Mouse (Mus musculus) midbrain, embryonic 12.5 days (tissue): ENCODE data around the gene Ap3b1. TPM values are rescaled to one million over a fixed set of nuclear protein-coding genes. Genes with fewer than 3 reads are reported as not detected.
"Not testable (repeated sequence)": the region's sequence is repeated elsewhere in the genome, so short reads cannot be mapped to it uniquely, and the experiment has no call there.

Source experiments
- ATAC-seq: fragments of 200-750 bp; cut with Nextera tagmentation; 2 replicates; pipeline ENCODE4 v1.8.0; 2017; ENCODE audit warnings: low read depth, moderate TSS enrichment, moderate library complexity; ENCODE audit not compliant: low FRiP score
- H3K27ac ChIP-seq: fragments of 300-500 bp; sonication (generic); replicated peaks from 2 replicates; pipeline ENCODE4 v1.5.1; 2016; ENCODE audit warnings: mild to moderate bottlenecking
- H3K27me3 ChIP-seq: fragments of 300-500 bp; sonication (generic); 2 replicates; pipeline ENCODE4 v1.6.1; 2016; ENCODE audit warnings: mild to moderate bottlenecking
- H3K36me3 ChIP-seq: fragments of 300-500 bp; sonication (generic); 2 replicates; pipeline ENCODE4 v1.6.1; 2016
- H3K4me1 ChIP-seq: fragments of 300-500 bp; sonication (generic); 2 replicates; pipeline ENCODE4 v1.6.1; 2016
- H3K4me2 ChIP-seq: fragments of 300-500 bp; sonication (generic); replicated peaks from 2 replicates; pipeline ENCODE4 v1.6.1; 2016; ENCODE audit warnings: mild to moderate bottlenecking, moderate library complexity
- H3K4me3 ChIP-seq: fragments of 300-500 bp; sonication (generic); 2 replicates; pipeline ENCODE4 v1.5.1; 2016; ENCODE audit warnings: mild to moderate bottlenecking
- H3K9ac ChIP-seq: fragments of 300-500 bp; sonication (generic); replicated peaks from 2 replicates; pipeline ENCODE4 v1.6.1; 2016; ENCODE audit warnings: mild to moderate bottlenecking, moderate library complexity
- H3K9me3 ChIP-seq: fragments of 300-500 bp; sonication (generic); 2 replicates; pipeline ENCODE4 v1.6.1; 2016; ENCODE audit warnings: mild to moderate bottlenecking
- WGBS: fragments of 180-500 bp; shearing (Covaris S2); methylation state at CpG from one replicate; pipeline ENCODE4 v1.1.7; 2016; 5-methylcytosine and 5-hydroxymethylcytosine counted together
- polyA plus RNA-seq: library from polyadenylated mRNA; unstranded; fragments of >200 nt; fragmentation: Nextera tagmentation; extraction: Ambion mirVana; gene quantifications from 2 replicates; pipeline ENCODE4 v1.2.1, GENCODE M21; 2016

The Ap3b1 gene
- 36.0 and 39.8 TPM in 2 replicates for polyA plus RNA-seq

- WGBS = under 1% methylated on average over 79 of the region's 79 CpGs
- Histone ChIP-seq H3K27me3 (no peaks in the 10 kb centered on the region), H3K4me3 (peak within 1 kb of the TSS; percentile 85), H3K9ac (peak within 1 kb of the TSS; percentile 92), H3K9me3 (no peaks in the 10 kb centered on the region), H3K27ac (peak within 1 kb of the TSS; percentile 79), H3K4me2 (peak within 1 kb of the TSS; percentile 84), H3K4me1 (peaks cover 17% of the 10 kb centered on the region), H3K36me3 (no peaks in the 10 kb centered on the region)
- ATAC-seq = peak; percentile 95
These were observed at the start of gene Ap3b1 for GRCm38 (mm10) chr13:94358401-94359265. Ap3b1 (plus strand) TSS chr13:94358960.

DNA sequence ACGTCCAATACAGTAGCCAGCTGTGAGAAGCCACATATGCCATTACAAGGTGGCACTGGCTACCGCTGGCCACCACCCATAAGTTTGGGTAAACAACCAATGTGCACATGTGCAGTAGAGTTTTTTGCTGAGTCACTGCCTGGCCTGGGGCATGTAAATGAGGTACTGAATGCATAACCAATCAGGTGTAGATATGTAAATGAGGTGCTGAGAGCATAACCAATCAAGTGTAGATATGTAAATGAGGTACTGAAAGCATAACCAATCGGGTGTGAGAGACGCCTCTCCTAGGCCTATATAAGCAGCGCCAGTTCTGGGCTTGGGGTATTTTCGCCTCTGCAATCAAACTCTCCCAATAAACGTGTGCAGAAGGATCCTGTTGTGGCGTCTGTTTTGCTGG is 45.9 kb upstream of the Ap3b1 start:
- H3K4me3 ChIP-seq, H3K27ac ChIP-seq, H3K9me3 ChIP-seq, H3K36me3 ChIP-seq, H3K27me3 ChIP-seq, H3K4me2 ChIP-seq, H3K9ac ChIP-seq, ATAC-seq: not testable (repeated sequence)
- peaks cover 14% of the 10 kb centered on the region; the same call in 1 of the 2 replicates for H3K4me1 ChIP-seq
- WGBS = 94% methylated on average over 8 of the region's 8 CpGs

- H3K27ac ChIP-seq = 0 out of 2 replicates have a peak overlapping the region, but pooled peaks have one; percentile 3
- no peak overlapping the region for H3K4me2 ChIP-seq
- no peak overlapping the region for H3K9ac ChIP-seq
- H3K36me3 ChIP-seq = no peaks in the 10 kb centered on the region
- ATAC-seq = no peak
- no peaks in the 10 kb centered on the region for H3K9me3 ChIP-seq
- WGBS = 36% methylated on average over 10 of the region's 10 CpGs
- H3K4me1 ChIP-seq = peaks cover 21% of the 10 kb centered on the region; the same call in 1 of the 2 replicates
- H3K4me3 ChIP-seq = no peak overlapping the region
- H3K27me3 ChIP-seq = peaks cover 9% of the 10 kb centered on the region
These were observed 41.7 kb upstream of the Ap3b1 start for GRCm38 (mm10) chr13:94316975-94317511.

- Histone ChIP-seq H3K4me3 (no peak overlapping the region), H3K9me3 (no peaks in the 10 kb centered on the region), H3K27ac (no peak overlapping the region), H3K36me3 (no peaks in the 10 kb centered on the region), H3K27me3 (peaks cover 14% of the 10 kb centered on the region), H3K4me1 (peaks cover 21% of the 10 kb centered on the region; the same call in 1 of the 2 replicates), H3K4me2 (no peak overlapping the region), H3K9ac (no peak overlapping the region)
- no peak for ATAC-seq
- 59% methylated on average over 1 of the region's 1 CpGs for WGBS
These were observed 37.5 kb upstream of the Ap3b1 start for GRCm38 (mm10) chr13:94321094-94321792.

GRCm38 (mm10) chr13:94322475-94322874 is 36.3 kb upstream of the Ap3b1 start:
- H3K4me2 ChIP-seq = no peak overlapping the region
- WGBS = 93% methylated on average over 4 of the region's 4 CpGs
- no peaks in the 10 kb centered on the region for H3K36me3 ChIP-seq
- H3K27me3 ChIP-seq = peaks cover 14% of the 10 kb centered on the region
- H3K27ac ChIP-seq = no peak overlapping the region
- H3K9ac ChIP-seq = no peak overlapping the region
- H3K9me3 ChIP-seq = no peaks in the 10 kb centered on the region
- peaks cover 9% of the 10 kb centered on the region; the same call in 1 of the 2 replicates for H3K4me1 ChIP-seq
- no peak overlapping the region for H3K4me3 ChIP-seq
- no peak for ATAC-seq

DNA sequence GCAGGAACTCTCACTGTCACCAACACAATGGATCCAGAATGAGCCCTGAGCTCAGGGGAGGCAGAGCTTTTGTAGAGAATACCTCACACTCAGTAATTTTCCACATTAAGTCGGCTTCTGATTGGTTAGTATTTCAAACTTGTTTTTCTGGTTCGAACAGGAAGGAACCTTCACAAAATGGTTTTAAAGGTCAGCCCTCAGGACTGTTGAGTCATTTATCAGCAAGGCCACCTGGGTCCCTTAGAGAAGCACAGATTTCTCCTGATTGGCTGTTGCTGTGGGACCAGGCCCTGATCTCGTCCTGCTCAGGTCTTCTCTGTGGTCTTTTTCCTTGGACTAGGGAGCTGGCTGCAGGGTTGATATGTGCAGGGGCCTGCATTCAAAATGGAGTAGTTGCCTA is 30.7 kb upstream of the Ap3b1 start:
- no peak overlapping the region for H3K27ac ChIP-seq
- 73% methylated on average over 3 of the region's 3 CpGs for WGBS
- H3K27me3 ChIP-seq = no peaks in the 10 kb centered on the region
- no peak overlapping the region for H3K9ac ChIP-seq
- H3K9me3 ChIP-seq = no peaks in the 10 kb centered on the region
- H3K4me3 ChIP-seq = no peak overlapping the region
- no peaks in the 10 kb centered on the region for H3K4me1 ChIP-seq
- no peaks in the 10 kb centered on the region for H3K36me3 ChIP-seq
- no peak overlapping the region for H3K4me2 ChIP-seq
- no peak for ATAC-seq

- not testable (repeated sequence) for H3K27ac ChIP-seq, ATAC-seq, H3K4me2 ChIP-seq, H3K4me3 ChIP-seq, H3K4me1 ChIP-seq, H3K36me3 ChIP-seq, H3K27me3 ChIP-seq, H3K9ac ChIP-seq, H3K9me3 ChIP-seq
- WGBS = 95% methylated on average over 6 of the region's 6 CpGs
These were observed 29.8 kb upstream of the Ap3b1 start for GRCm38 (mm10) chr13:94329005-94329404.

DNA sequence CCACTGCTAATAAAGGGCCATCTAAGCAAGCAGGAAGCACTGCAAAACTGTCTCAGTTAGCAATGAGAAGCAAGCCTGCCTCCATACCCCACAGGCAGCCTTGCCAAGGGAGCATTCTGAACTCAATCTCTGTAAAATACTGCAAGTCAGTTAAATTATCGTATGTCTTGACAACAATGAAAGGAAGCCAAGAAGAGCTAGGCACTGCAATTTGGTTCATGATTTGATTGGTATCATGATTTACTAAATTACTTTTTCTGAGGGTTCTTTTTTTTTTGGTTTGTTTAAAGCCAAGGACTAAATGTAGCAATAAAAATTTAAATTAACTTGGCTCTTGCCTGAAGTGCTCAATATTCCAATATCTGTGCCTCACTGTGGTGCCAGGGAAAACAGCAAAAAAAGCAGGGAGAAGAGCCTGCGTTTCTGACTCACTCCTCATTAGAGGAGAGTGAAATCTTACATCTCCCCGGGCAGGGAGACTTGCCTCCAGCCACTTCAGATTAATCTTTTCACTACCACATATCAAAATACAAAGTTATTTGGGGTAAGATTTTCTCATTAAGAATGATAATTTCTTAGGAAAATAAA is 28.3 kb upstream of the Ap3b1 start:
- WGBS = 87% methylated on average over 3 of the region's 3 CpGs
- no peak overlapping the region; the same call in 1 of the 2 replicates for H3K27ac ChIP-seq

DNA sequence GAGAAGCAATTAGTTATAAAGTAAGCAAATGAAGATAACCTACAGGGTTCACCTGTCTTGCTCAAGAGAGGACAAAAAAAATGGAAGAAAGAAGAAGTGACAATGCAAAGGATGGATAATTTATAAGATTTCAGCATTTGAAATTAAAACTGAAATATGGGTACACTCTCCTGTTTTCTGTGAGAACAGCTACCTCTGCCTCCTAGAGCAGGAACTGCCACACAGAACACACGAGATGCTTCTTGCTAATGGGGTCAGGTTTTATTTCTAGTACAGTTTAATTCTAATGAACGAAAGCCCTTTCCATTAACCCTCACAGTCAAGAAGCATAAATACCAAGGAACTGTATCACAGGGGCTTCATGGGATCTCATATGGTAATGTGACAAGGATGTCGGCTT is 20.4 kb upstream of the Ap3b1 start:
- H3K36me3 ChIP-seq = no peaks in the 10 kb centered on the region
- no peak overlapping the region for H3K4me3 ChIP-seq
- H3K27ac ChIP-seq = no peak overlapping the region
- H3K4me1 ChIP-seq = no peaks in the 10 kb centered on the region
- no peak overlapping the region for H3K4me2 ChIP-seq
- ATAC-seq = no peak
- no peak overlapping the region for H3K9ac ChIP-seq
- H3K9me3 ChIP-seq = no peaks in the 10 kb centered on the region
- H3K27me3 ChIP-seq = no peaks in the 10 kb centered on the region
- 85% methylated on average over 3 of the region's 3 CpGs for WGBS

More for the DNA sequence above, 28.3 kb upstream of the Ap3b1 start:
- Histone ChIP-seq H3K36me3 (no peaks in the 10 kb centered on the region), H3K4me1 (no peaks in the 10 kb centered on the region), H3K9me3 (no peaks in the 10 kb centered on the region), H3K4me2 (no peak overlapping the region), H3K9ac (no peak overlapping the region), H3K4me3 (no peak overlapping the region), H3K27me3 (no peaks in the 10 kb centered on the region)
- no peak for ATAC-seq

- no peak for ATAC-seq
- no peak overlapping the region for H3K4me3 ChIP-seq
- no peaks in the 10 kb centered on the region for H3K9me3 ChIP-seq
- whole genome bisulfite sequencing = 88% methylated on average over 5 of the region's 5 CpGs
- H3K27me3 ChIP-seq = no peaks in the 10 kb centered on the region
- H3K4me2 ChIP-seq = no peak overlapping the region
- no peaks in the 10 kb centered on the region for H3K4me1 ChIP-seq
- no peak overlapping the region for H3K9ac ChIP-seq
- no peak overlapping the region for H3K27ac ChIP-seq
- no peaks in the 10 kb centered on the region for H3K36me3 ChIP-seq
These were observed 15.6 kb upstream of the Ap3b1 start for GRCm38 (mm10) chr13:94343192-94343591.

DNA sequence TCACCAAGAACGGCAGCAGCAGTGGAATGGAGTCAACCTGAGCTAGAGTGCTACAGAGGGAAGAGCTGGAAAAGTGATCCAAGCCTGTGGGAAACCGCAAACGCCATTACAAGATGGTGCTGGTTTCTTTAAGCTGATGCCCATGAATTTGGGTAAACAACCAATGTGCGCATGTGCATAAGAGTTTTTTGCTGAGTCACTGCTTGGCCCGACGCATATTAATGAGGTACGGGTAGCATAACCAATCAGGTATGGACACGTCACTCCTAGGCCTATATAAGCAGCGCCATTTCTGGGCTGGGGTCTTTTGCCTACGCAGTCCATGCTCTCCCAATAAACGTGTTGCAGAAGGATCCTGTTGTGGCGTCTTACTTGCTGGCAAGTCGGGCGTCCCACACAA is 14.2 kb upstream of the Ap3b1 start:
- not testable (repeated sequence) for H3K36me3 ChIP-seq, H3K9me3 ChIP-seq, H3K4me3 ChIP-seq, H3K9ac ChIP-seq, H3K4me1 ChIP-seq, ATAC-seq, H3K4me2 ChIP-seq, H3K27ac ChIP-seq, H3K27me3 ChIP-seq
- 94% methylated on average over 14 of the region's 14 CpGs for WGBS

DNA sequence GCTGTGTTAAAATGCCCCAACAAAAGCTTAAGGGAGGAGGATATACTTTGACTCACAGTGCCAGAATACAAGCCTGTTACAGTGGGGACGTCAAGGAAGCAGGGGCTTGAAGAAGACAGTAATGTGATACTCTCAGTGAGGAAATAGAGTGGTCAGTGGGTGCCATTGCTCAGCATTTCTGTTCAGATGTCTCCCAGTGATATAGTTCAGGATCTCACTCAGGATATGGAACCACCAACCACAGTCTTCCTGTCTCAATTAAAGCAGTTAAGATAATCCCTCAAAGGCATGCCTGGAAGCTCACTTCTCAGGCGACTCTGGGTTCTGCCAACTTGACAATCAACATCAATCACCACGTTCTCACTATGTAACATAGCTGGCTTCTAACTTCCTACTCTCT is 4.2 kb upstream of the Ap3b1 start:
- WGBS = 80% methylated on average over 3 of the region's 3 CpGs
- no peak overlapping the region for H3K4me3 ChIP-seq
- H3K27me3 ChIP-seq = no peaks in the 10 kb centered on the region
- no peaks in the 10 kb centered on the region for H3K9me3 ChIP-seq
- no peak overlapping the region for H3K27ac ChIP-seq
- no peak for ATAC-seq
- no peak overlapping the region for H3K9ac ChIP-seq
- H3K4me2 ChIP-seq = no peak overlapping the region
- H3K36me3 ChIP-seq = no peaks in the 10 kb centered on the region
- peaks cover 14% of the 10 kb centered on the region for H3K4me1 ChIP-seq
